Mouse (Mus musculus) neural tube, embryonic 12.5 days (tissue): ENCODE results near the gene Krt12. TPM values are rescaled to one million over a fixed set of nuclear protein-coding genes. Genes with fewer than 3 reads are reported as not detected.

Source experiments
- ATAC-seq: fragments of 200-750 bp; cut with Nextera tagmentation; 2 replicates; pipeline ENCODE4 v1.8.0; 2017; ENCODE audit warnings: low read depth, mild to moderate bottlenecking, moderate TSS enrichment, moderate library complexity; ENCODE audit not compliant: low FRiP score
- H3K27ac ChIP-seq: fragments of 300-500 bp; sonication (generic); 2 replicates; pipeline ENCODE4 v1.5.1; 2016
- H3K27me3 ChIP-seq: fragments of 300-500 bp; sonication (generic); replicated peaks from 2 replicates; pipeline ENCODE4 v1.6.1; 2016; ENCODE audit warnings: mild to moderate bottlenecking
- H3K36me3 ChIP-seq: fragments of 300-500 bp; sonication (generic); 2 replicates; pipeline ENCODE4 v1.6.1; 2016; ENCODE audit warnings: mild to moderate bottlenecking
- H3K4me1 ChIP-seq: fragments of 300-500 bp; sonication (generic); 2 replicates; pipeline ENCODE4 v1.6.1; 2016
- H3K4me2 ChIP-seq: fragments of 300-500 bp; sonication (generic); replicated peaks from 2 replicates; pipeline ENCODE4 v1.6.1; 2016; ENCODE audit warnings: mild to moderate bottlenecking
- H3K4me3 ChIP-seq: fragments of 300-500 bp; sonication (generic); 2 replicates; pipeline ENCODE4 v1.5.1; 2016
- H3K9ac ChIP-seq: fragments of 300-500 bp; sonication (generic); 2 replicates; pipeline ENCODE4 v1.6.1; 2016; ENCODE audit warnings: mild to moderate bottlenecking
- H3K9me3 ChIP-seq: fragments of 300-500 bp; sonication (generic); 2 replicates; pipeline ENCODE4 v1.6.1; 2016; ENCODE audit warnings: mild to moderate bottlenecking
- WGBS: fragments of 180-500 bp; shearing (Covaris S2); methylation state at CpG from one replicate; pipeline ENCODE4 v1.1.7; 2016; 5-methylcytosine and 5-hydroxymethylcytosine counted together
- polyA plus RNA-seq: library from polyadenylated mRNA; unstranded; fragments of >200 nt; fragmentation: Nextera tagmentation; extraction: Ambion mirVana; gene quantifications from 2 replicates; pipeline ENCODE4 v1.2.1, GENCODE M21; 2016

Krt12 gene
- polyA plus RNA-seq, 1 experiment from 2014 or later = not detected

GRCm38 (mm10) chr11:99437972-99438371 lies 15.9 kb upstream of the Krt12 start, which contains the start of gene Krt20:
TSS of gene Krt20 (minus strand) at chr11:99438150.
- Histone ChIP-seq H3K9me3 (no peaks in the 10 kb centered on the region), H3K27ac (no peak within 1 kb of the TSS), H3K4me3 (no peak within 1 kb of the TSS), H3K36me3 (no peaks in the 10 kb centered on the region), H3K4me1 (no peaks in the 10 kb centered on the region), H3K4me2 (no peak within 1 kb of the TSS), H3K27me3 (no peaks in the 10 kb centered on the region), H3K9ac (no peak within 1 kb of the TSS)
- no peak for ATAC-seq
- 63% methylated on average over 10 of the region's 10 CpGs for WGBS

- H3K9ac ChIP-seq = no peak overlapping the region
- ATAC-seq = no peak
- H3K4me1 ChIP-seq = no peaks in the 10 kb centered on the region
- H3K4me2 ChIP-seq = no peak overlapping the region
- no peaks in the 10 kb centered on the region for H3K27me3 ChIP-seq
- WGBS = 78% methylated on average over 4 of the region's 4 CpGs
- no peak overlapping the region for H3K27ac ChIP-seq
- H3K4me3 ChIP-seq = no peak overlapping the region
- H3K36me3 ChIP-seq = no peaks in the 10 kb centered on the region
- H3K9me3 ChIP-seq = no peaks in the 10 kb centered on the region
Measured at GRCm38 (mm10) chr11:99436625-99437024, 14.6 kb upstream of the Krt12 start.

GRCm38 (mm10) chr11:99430670-99431069 lies 8.6 kb upstream of the Krt12 start:
- WGBS = 50% methylated on average over 12 of the region's 12 CpGs
- H3K4me2 ChIP-seq = no peak overlapping the region
- no peaks in the 10 kb centered on the region for H3K27me3 ChIP-seq
- no peaks in the 10 kb centered on the region for H3K9me3 ChIP-seq
- no peak overlapping the region for H3K4me3 ChIP-seq
- ATAC-seq = no peak
- H3K36me3 ChIP-seq = no peaks in the 10 kb centered on the region
- H3K27ac ChIP-seq = no peak overlapping the region
- no peaks in the 10 kb centered on the region for H3K4me1 ChIP-seq
- no peak overlapping the region for H3K9ac ChIP-seq

- Histone ChIP-seq H3K4me2 (no peak overlapping the region), H3K9ac (no peak overlapping the region), H3K27me3 (no peaks in the 10 kb centered on the region), H3K9me3 (no peaks in the 10 kb centered on the region), H3K36me3 (no peaks in the 10 kb centered on the region), H3K4me1 (no peaks in the 10 kb centered on the region), H3K27ac (no peak overlapping the region), H3K4me3 (no peak overlapping the region)
- 62% methylated on average over 10 of the region's 10 CpGs for WGBS
- ATAC-seq = no peak
Measured at GRCm38 (mm10) chr11:99420586-99420985, 1.5 kb downstream of the Krt12 start.

GRCm38 (mm10) chr11:99417819-99418218 lies 4.2 kb downstream of the Krt12 start:
- no peaks in the 10 kb centered on the region for H3K27me3 ChIP-seq
- no peaks in the 10 kb centered on the region for H3K36me3 ChIP-seq
- H3K4me2 ChIP-seq = no peak overlapping the region
- no peaks in the 10 kb centered on the region for H3K9me3 ChIP-seq
- no peaks in the 10 kb centered on the region for H3K4me1 ChIP-seq
- no peak overlapping the region for H3K27ac ChIP-seq
- 68% methylated on average over 16 of the region's 16 CpGs for WGBS
- no peak overlapping the region for H3K9ac ChIP-seq
- no peak overlapping the region for H3K4me3 ChIP-seq
- ATAC-seq = no peak

- Histone ChIP-seq H3K9me3 (no peaks in the 10 kb centered on the region), H3K27ac (no peak overlapping the region), H3K4me1 (no peaks in the 10 kb centered on the region), H3K4me2 (no peak overlapping the region), H3K27me3 (no peaks in the 10 kb centered on the region), H3K36me3 (no peaks in the 10 kb centered on the region), H3K9ac (no peak overlapping the region), H3K4me3 (no peak overlapping the region)
- 87% methylated on average over 13 of the region's 13 CpGs for WGBS
- no peak for ATAC-seq
Measured at GRCm38 (mm10) chr11:99416902-99417301, 5.2 kb downstream of the Krt12 start.

GRCm38 (mm10) chr11:99414463-99415147 lies 7.5 kb downstream of the Krt12 start:
- no peak overlapping the region for H3K4me2 ChIP-seq
- 92% methylated on average over 13 of the region's 13 CpGs for WGBS

GRCm38 (mm10) chr11:99413247-99413646 lies 8.8 kb downstream of the Krt12 start:
- Histone ChIP-seq H3K9me3 (no peaks in the 10 kb centered on the region), H3K4me2 (no peak overlapping the region), H3K27ac (no peak overlapping the region), H3K27me3 (no peaks in the 10 kb centered on the region), H3K9ac (no peak overlapping the region), H3K4me3 (no peak overlapping the region), H3K4me1 (no peaks in the 10 kb centered on the region), H3K36me3 (no peaks in the 10 kb centered on the region)
- WGBS = 25% methylated on average over 6 of the region's 6 CpGs
- no peak for ATAC-seq

More at GRCm38 (mm10) chr11:99414463-99415147, 7.5 kb downstream of the Krt12 start:
- Histone ChIP-seq H3K27ac (no peak overlapping the region), H3K9ac (no peak overlapping the region), H3K4me3 (no peak overlapping the region), H3K36me3 (no peaks in the 10 kb centered on the region), H3K27me3 (no peaks in the 10 kb centered on the region), H3K4me1 (no peaks in the 10 kb centered on the region), H3K9me3 (no peaks in the 10 kb centered on the region)
- ATAC-seq = no peak

GRCm38 (mm10) chr11:99406186-99406585 lies 15.9 kb downstream of the Krt12 start:
- Histone ChIP-seq H3K4me2 (no peak overlapping the region), H3K27ac (no peak overlapping the region), H3K27me3 (no peaks in the 10 kb centered on the region), H3K9me3 (no peaks in the 10 kb centered on the region), H3K36me3 (no peaks in the 10 kb centered on the region), H3K9ac (no peak overlapping the region), H3K4me3 (no peak overlapping the region), H3K4me1 (no peaks in the 10 kb centered on the region)
- no peak for ATAC-seq
- WGBS = 80% methylated on average over 10 of the region's 10 CpGs

- H3K27ac ChIP-seq = no peak overlapping the region
- no peak for ATAC-seq
- WGBS = 87% methylated on average over 13 of the region's 13 CpGs
- H3K36me3 ChIP-seq = no peaks in the 10 kb centered on the region
- no peak overlapping the region for H3K4me2 ChIP-seq
- no peaks in the 10 kb centered on the region for H3K9me3 ChIP-seq
- H3K9ac ChIP-seq = no peak overlapping the region
- H3K4me3 ChIP-seq = no peak overlapping the region
- H3K27me3 ChIP-seq = no peaks in the 10 kb centered on the region
- no peaks in the 10 kb centered on the region for H3K4me1 ChIP-seq
Measured at GRCm38 (mm10) chr11:99399956-99400549, 22.0 kb downstream of the Krt12 start.

- Histone ChIP-seq H3K4me2 (no peak overlapping the region), H3K4me3 (no peak overlapping the region), H3K27me3 (no peaks in the 10 kb centered on the region), H3K9me3 (no peaks in the 10 kb centered on the region), H3K36me3 (no peaks in the 10 kb centered on the region), H3K4me1 (no peaks in the 10 kb centered on the region), H3K27ac (no peak overlapping the region), H3K9ac (no peak overlapping the region)
- WGBS = 82% methylated on average over 8 of the region's 8 CpGs
- ATAC-seq = no peak
Measured at GRCm38 (mm10) chr11:99398832-99399231, 23.2 kb downstream of the Krt12 start.

GRCm38 (mm10) chr11:99398084-99398483 lies 24.0 kb downstream of the Krt12 start:
- no peak overlapping the region for H3K9ac ChIP-seq
- 80% methylated on average over 3 of the region's 3 CpGs for WGBS
- no peaks in the 10 kb centered on the region for H3K27me3 ChIP-seq
- no peak overlapping the region for H3K4me3 ChIP-seq
- ATAC-seq = no peak
- no peaks in the 10 kb centered on the region for H3K9me3 ChIP-seq
- no peaks in the 10 kb centered on the region for H3K4me1 ChIP-seq
- H3K36me3 ChIP-seq = no peaks in the 10 kb centered on the region
- H3K27ac ChIP-seq = no peak overlapping the region
- no peak overlapping the region for H3K4me2 ChIP-seq

- no peak overlapping the region for H3K27ac ChIP-seq
Measured at GRCm38 (mm10) chr11:99396661-99397060, 25.4 kb downstream of the Krt12 start.

More at GRCm38 (mm10) chr11:99396661-99397060, 25.4 kb downstream of the Krt12 start:
- Histone ChIP-seq H3K27me3 (no peaks in the 10 kb centered on the region), H3K36me3 (no peaks in the 10 kb centered on the region), H3K9me3 (no peaks in the 10 kb centered on the region), H3K4me2 (no peak overlapping the region), H3K4me3 (no peak overlapping the region), H3K4me1 (no peaks in the 10 kb centered on the region), H3K9ac (no peak overlapping the region)
- 87% methylated on average over 2 of the region's 2 CpGs for WGBS
- ATAC-seq = no peak
